Mouse (Mus musculus) left cerebral cortex, adult 2 months (tissue): ENCODE data around the gene Ctdspl. TPM values are rescaled to one million over a fixed set of nuclear protein-coding genes. Genes with fewer than 3 reads are reported as not detected.

Experiments
- DNase-seq, 2 experiments: peaks; one replicate each; pipeline ENCODE4 v3.0.0; 2021 to 2022; ENCODE audit warnings: low spot score in 2 of 2, mixed read lengths in 1 of 2; ENCODE audit errors: extremely low spot score in 1 of 2
- H3K27ac ChIP-seq: fragments of 200-600 bp; 2 replicates; pipeline ENCODE4 v1.8.1; 2022
- H3K4me3 ChIP-seq: fragments of 200-600 bp; 2 replicates; pipeline ENCODE4 v1.8.1; 2022
- CTCF ChIP-seq: fragments of 200-600 bp; IDR thresholded peaks from 2 replicates; pipeline ENCODE4 v1.8.1; 2022; ENCODE audit warnings: antibody characterized with exemption, mild to moderate bottlenecking, moderate library complexity
- intact Hi-C: fragments of 180-260 bp; cut with DNase I; formaldehyde crosslinking; loops from one replicate; pipeline ENCODE4 v1.15.1; 2025
- total RNA-seq, 2 experiments: library from RNA; stranded (reverse); gene quantifications; 2 replicates each; pipeline ENCODE4 v1.2.3; 2021

The Ctdspl gene
- total RNA-seq, 2 experiments from 2014 or later = 33.9 to 37.5 TPM

DNA sequence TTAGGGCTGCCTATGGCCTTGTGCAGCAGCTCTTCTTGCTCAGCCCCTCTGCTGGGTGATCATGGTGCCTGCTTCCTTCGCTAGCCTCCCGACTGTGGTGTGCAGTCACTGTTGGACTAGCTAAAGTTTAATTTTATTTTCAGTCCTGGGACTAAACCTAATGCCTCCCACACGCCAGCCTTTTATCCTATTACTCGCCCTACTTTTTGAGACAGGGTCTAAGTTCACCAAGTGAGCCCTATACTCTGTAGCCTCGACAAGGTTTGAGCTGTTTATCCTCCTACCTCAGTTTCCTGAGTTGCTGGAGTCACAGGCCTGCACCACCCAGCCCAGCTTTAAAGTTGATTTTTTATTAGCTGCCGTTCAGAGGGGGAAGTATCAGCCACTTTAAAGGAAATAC lies 99.0 kb downstream of the Ctdspl start:
- DNase-seq = no peak
- intact Hi-C loops = no loop called here
- H3K27ac ChIP-seq = no peak overlapping the region
- TF ChIP-seq CTCF = no peak
- H3K4me3 ChIP-seq = no peak overlapping the region

DNA sequence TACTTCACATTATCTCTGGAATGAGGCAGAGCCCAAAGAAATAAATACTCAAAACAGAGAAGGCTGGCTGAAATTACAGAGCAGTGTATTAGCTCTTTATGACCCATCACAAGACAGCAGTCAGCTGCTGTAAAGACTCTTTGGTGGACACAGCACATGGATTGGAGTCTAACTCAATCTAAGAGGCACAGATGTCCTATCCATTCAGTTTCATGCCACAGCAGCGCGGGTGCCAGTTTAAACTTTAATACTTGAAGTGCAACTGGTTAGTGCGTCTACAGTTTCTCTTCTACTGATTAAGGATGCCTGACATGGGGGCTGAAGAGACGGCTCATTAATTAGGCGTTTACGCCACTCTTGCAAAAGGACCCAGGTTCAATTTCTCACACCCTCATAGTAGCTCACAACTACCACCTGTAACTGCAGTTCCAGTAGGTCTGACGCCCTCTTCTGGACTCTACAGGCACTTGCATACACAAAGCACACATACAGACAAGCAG lies 99.6 kb downstream of the Ctdspl start:
- DNase-seq = no peak
- TF ChIP-seq CTCF = no peak; the same call in 1 of the 2 replicates
- no peak overlapping the region for H3K4me3 ChIP-seq
- no peak overlapping the region for H3K27ac ChIP-seq
- intact Hi-C loops = no loop called here

DNA sequence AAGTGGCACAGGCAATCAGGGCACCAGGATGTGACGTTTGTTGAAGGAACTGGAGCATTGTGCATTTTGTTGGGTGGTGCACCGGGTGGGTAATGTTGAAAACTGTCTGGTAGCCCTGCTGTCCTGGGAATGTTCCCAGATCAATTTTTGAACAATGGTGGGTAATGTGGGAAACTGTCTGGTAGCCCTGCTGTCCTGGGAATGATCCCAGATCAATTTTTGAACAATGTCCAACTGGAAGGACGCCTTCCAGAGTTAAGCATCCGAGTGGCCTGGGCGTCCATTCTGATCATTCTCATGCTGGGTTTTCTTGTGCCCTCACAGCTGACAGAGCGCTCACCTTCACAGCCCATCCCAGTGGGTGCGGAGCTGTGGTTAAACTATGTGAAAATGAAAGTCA lies 101.1 kb downstream of the Ctdspl start:
- DNase-seq = no peak
- Histone ChIP-seq H3K4me3 (no peak overlapping the region), H3K27ac (no peak overlapping the region)
- TF ChIP-seq CTCF = no peak
- intact Hi-C loops = no loop called here

DNA sequence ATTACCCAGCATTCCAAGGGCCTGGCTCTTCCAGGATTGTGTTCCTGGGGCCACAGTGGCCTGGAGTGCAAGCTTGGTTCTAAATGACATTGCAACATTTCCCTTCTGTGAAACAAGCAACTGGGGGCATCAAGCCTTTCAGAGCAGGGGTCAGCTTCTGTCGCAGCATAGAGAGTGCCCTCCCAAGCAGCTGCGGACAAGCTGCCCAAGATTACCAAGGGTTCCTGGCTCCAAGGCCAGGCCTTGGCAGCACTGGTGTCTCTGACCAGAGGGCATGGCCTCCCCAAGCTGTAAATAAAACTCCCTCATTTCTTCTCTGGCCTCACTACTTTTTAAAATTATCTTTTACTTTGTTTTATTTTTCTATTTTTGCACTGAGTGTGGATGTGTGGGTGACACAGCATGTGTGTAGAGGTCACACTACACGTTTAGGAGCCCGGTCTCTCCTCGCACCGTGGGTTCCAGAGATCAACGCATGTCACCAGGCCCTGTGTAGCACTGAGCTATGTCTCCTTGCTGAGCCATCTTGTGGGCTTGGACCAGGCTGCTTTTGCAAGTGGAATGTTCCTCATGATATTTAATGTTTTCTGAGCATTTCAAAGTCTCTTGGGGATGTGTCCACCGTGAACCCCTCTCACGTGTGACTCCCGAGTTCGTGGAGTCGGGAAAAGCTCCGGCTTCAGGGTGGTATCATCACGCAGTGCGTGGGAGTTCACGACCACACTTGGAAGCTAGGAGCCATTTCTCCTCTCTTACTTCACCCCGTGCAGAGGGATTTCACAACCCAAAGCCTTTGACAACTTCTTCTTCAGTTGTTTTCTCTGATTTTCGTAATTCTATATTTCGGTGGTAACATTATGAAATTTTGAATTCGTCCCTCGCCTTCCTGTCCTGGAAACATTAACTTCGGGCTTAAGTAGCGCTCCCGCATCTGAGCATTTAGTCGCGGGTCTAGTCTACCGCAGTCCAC lies 102.3 kb downstream of the Ctdspl start:
- TF ChIP-seq CTCF = no peak
- intact Hi-C loops = loop anchor here (1.0 to 2.0 kb wide), 2 partner anchors 103 to 108 kb away; no protein-coding TSS in a partner anchor
- H3K4me3 ChIP-seq = no peak overlapping the region
- H3K27ac ChIP-seq = no peak overlapping the region
- no peak for DNase-seq

DNA sequence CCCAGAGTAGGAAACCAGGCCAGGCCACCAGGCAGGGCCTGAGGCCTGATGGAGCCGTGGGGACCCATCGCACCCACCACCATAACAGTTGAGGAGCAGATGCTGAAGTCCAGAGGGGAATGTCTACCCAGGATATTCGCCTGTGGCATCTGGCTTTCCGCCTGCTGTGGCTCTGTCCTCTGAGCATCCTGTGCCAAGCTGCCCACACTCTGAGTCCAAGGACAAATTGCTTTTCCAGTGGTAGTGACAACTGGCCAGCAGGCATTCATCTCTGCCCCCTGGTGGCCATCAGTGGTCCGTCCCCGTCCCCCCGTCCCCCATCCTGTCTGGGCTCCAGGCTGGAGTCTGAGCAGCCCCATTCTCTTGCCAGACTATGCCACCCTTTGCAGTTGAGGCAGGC lies 103.3 kb downstream of the Ctdspl start:
- TF ChIP-seq CTCF = peak; percentile 75
- DNase-seq = peak; percentile 56 to 57
- intact Hi-C loops = loop anchor here (1.0 to 2.0 kb wide), 2 partner anchors 104 to 109 kb away; no protein-coding TSS in a partner anchor
- Histone ChIP-seq H3K4me3 (no peak overlapping the region), H3K27ac (no peak overlapping the region; the same call in 1 of the 2 replicates)

DNA sequence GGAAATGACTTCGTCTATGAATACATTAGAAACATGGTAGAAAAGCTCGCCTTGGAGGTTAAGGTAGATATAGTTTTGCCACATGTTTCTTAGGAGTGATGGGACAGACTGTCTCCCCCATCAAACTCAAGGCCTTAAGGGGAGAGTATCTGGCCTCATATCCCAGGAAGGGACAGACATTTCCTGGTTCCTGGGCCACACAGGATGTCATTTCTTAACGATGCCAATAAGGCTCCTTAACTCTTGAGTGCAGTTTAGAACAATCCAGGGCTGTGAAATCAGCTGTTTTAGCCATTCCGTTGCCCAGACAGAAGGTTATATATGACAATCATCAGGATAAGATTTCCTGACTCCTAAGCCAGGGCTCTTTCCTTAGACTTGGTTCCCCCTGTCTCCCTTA lies 104.8 kb downstream of the Ctdspl start:
- intact Hi-C loops = no loop called here
- TF ChIP-seq CTCF = no peak
- peak overlapping the region; percentile 82; the same call in 1 of the 2 replicates for H3K27ac ChIP-seq

DNA sequence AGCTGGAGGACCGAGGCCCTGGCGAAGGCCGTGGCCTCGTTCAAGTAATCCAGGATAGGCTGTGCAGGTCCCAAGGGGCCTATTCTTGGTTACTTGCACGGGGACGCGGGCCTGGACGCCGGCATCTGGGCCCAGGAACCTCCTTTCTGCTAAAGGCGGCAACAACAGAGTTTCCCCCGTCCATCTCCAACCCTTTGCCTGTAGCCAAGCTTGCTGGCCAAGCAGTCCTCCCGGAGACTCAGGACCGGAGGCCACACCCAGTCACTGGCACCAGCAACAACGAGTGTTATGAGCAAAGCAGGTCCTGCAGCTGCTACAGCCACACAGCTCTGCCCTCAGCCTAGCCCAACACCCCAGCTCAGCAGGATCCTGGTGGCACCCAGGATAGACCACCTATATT lies 105.5 kb downstream of the Ctdspl start:
- TF ChIP-seq CTCF = no peak
- DNase-seq = no peak
- peak overlapping the region; percentile 82 for H3K27ac ChIP-seq
- no peak overlapping the region for H3K4me3 ChIP-seq
- intact Hi-C loops = no loop called here

More for the DNA sequence above, 104.8 kb downstream of the Ctdspl start:
- H3K4me3 ChIP-seq = no peak overlapping the region
- DNase-seq = no peak

DNA sequence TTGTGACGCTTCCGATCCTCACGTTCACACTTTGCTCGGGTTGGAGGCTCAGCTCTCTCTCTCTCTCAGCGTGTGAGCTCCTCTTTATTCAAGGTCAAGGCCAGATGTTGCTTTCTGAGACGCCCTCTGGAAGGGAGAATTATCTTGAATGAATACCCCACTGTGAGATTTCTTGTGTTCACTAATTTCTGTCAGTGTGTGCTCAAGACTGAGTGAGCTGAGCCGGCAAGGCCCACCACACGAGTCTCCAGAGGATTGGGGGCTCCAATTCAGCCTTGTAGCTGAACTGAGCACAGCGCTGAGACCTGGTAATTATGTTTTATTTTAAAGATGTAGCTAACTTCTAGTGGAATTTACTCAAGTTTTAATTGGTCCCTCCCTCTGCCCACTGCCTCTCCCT lies 106.3 kb downstream of the Ctdspl start:
- H3K27ac ChIP-seq = peak overlapping the region; percentile 82
- intact Hi-C loops = no loop called here
- no peak for TF ChIP-seq CTCF
- no peak for DNase-seq
- no peak overlapping the region for H3K4me3 ChIP-seq

DNA sequence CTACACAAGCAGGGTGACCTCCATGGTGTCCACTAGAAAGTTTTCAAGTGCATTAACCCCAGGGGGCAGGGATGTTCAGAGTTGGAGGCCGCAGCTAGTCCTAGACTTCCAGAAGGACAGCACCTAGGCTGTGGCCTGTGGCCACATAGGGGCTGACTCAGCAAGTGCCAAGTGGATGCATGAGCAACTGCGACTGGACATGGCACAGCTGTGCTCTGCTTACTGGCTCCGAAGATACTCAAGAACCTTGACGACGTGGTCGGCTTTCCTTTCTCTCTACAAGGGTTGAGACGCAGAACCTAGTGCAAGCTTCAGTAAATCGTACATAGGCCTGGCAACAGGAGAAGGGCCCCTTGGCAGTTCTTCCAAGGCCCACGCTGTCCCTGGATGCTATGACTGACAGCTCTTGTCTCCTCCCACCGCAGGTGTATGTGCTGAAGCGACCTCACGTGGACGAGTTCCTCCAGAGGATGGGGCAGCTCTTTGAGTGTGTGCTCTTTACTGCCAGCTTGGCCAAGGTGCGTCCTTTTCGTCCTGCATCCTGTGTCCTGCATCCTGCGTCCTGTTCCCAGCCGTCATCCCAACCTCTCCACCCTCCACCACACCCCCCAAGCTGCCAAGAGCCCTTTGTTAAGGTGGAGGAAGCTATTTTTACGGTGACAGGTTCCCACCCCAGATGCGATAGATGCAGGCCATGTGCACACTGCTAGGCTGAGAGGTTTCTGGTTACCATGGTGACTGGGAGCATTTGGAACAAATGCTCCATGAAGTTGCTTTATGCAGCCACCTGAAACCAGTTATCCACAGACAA lies 107.1 kb downstream of the Ctdspl start:
- intact Hi-C loops = loop anchor here (1.0 kb wide), 1 partner anchor 29 kb away; no protein-coding TSS in a partner anchor
- no peak overlapping the region for H3K4me3 ChIP-seq
- no peak for TF ChIP-seq CTCF
- H3K27ac ChIP-seq = peak overlapping the region; percentile 82
- peak in 1 of 2 experiments; percentile 50 for DNase-seq

DNA sequence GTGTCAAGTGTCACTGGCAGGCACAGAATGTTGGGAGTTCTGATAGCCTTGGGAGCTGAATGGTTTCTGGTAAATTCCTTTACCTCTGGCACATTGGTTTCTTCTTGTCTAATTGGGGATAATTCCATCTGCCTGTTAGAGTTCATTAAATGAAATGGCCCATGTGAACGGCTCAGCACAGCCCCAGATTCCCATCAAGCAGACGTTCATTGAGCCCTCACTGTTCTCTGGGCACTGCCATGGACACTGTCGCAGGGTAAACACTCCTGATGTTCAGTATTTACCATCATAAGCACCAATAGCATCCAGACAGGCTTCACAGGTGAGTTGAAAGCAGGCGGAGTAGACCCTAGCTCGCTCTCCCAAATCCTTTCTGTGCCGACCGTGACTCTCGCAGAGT lies 107.8 kb downstream of the Ctdspl start:
- peak overlapping the region; percentile 82; the same call in 1 of the 2 replicates for H3K27ac ChIP-seq
- intact Hi-C loops = no loop called here
- no peak for TF ChIP-seq CTCF

More for the DNA sequence above, 107.8 kb downstream of the Ctdspl start:
- DNase-seq = no peak
- no peak overlapping the region for H3K4me3 ChIP-seq
